Mouse (Mus musculus): Measurements from ENCODE around the gene Cntd1. TPM values are rescaled to one million over a fixed set of nuclear protein-coding genes. Genes with fewer than 3 reads are reported as not detected.
"Not testable (repeated sequence)": the region's sequence is repeated elsewhere in the genome, so short reads cannot be mapped to it uniquely, and the experiment has no call there.

Cntd1 gene
- polyA plus RNA-seq, 1 experiment from 2014 or later = 0.84 TPM

GRCm38 (mm10) chr11:101316501-101316917 is 37.7 kb downstream of the Cntd1 start:
- Histone ChIP-seq H3K9me3 (ENCODE audit: control insufficient read depth, low read length) (no peaks in the 10 kb centered on the region), H3K4me2 (ENCODE audit: low read depth, low read length) (peak overlapping the region; percentile 81), H3K27me3 (replicated peaks; ENCODE audit: control insufficient read depth, insufficient read depth, low read length) (no peaks in the 10 kb centered on the region), H3K27ac (ENCODE audit: low read length) (peak overlapping the region; percentile 77), H3K4me3 (ENCODE audit: low read length) (peak overlapping the region; percentile 88), H3K4me1 (ENCODE audit: control insufficient read depth, insufficient read depth, low read length) (peaks cover 3% of the 10 kb centered on the region; the same call in 1 of the 2 replicates), H3K9ac (ENCODE audit: low read depth, low read length) (peak overlapping the region; percentile 92), H3K36me3 (ENCODE audit: control insufficient read depth, insufficient read depth, low read length) (peaks cover 17% of the 10 kb centered on the region)
- ATAC-seq = peak; percentile 60
- under 1% methylated on average over 17 of the region's 17 CpGs for WGBS

DNA sequence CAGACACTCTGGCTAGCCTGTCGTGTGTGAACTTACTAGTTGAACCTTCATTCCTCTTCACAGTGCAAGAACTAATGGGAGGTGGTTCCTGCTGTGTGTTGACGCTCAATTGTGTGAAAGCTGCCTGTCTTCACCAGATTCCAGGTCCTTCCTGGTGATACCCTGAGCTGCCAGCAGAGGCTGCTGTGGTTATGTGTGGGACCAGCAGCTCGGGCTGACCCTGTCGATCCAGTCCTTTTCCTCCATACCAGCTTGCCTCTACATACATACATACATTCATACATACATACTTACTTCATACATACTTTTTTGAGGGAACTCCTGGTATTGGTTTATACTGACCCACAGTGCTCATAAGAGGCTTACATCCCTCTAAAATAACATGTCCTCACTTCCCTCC is 44.8 kb downstream of the Cntd1 start:
- peaks cover 23% of the 10 kb centered on the region for H3K36me3 ChIP-seq (ENCODE audit: control insufficient read depth, insufficient read depth, low read length)

GRCm38 (mm10) chr11:101324763-101325162 is 46.0 kb downstream of the Cntd1 start, which contains the start of gene Aoc2:
Gene Aoc2, plus strand, starts transcription at chr11:101325063.
- peaks cover 8% of the 10 kb centered on the region; the same call in 1 of the 2 replicates for H3K4me1 ChIP-seq (ENCODE audit: control insufficient read depth, insufficient read depth, low read length)
- no peak for ATAC-seq
- no peak within 1 kb of the TSS for H3K9ac ChIP-seq (ENCODE audit: low read depth, low read length)
- no peak within 1 kb of the TSS for H3K4me2 ChIP-seq (ENCODE audit: low read depth, low read length)
- H3K27me3 ChIP-seq (replicated peaks; ENCODE audit: control insufficient read depth, insufficient read depth, low read length) = no peaks in the 10 kb centered on the region
- WGBS = 81% methylated on average over 5 of the region's 5 CpGs
- H3K9me3 ChIP-seq (ENCODE audit: control insufficient read depth, low read length) = no peaks in the 10 kb centered on the region
- no peak within 1 kb of the TSS for H3K4me3 ChIP-seq (ENCODE audit: low read length)
- H3K27ac ChIP-seq (ENCODE audit: low read length) = no peak within 1 kb of the TSS
- peaks cover 19% of the 10 kb centered on the region for H3K36me3 ChIP-seq (ENCODE audit: control insufficient read depth, insufficient read depth, low read length)

More for the DNA sequence above, 44.8 kb downstream of the Cntd1 start:
- H3K4me1 ChIP-seq (ENCODE audit: control insufficient read depth, insufficient read depth, low read length) = peaks cover 3% of the 10 kb centered on the region; the same call in 1 of the 2 replicates
- no peak overlapping the region for H3K9ac ChIP-seq (ENCODE audit: low read depth, low read length)
- no peak overlapping the region for H3K4me2 ChIP-seq (ENCODE audit: low read depth, low read length)
- peak; percentile 72 for ATAC-seq
- H3K27me3 ChIP-seq (replicated peaks; ENCODE audit: control insufficient read depth, insufficient read depth, low read length) = no peaks in the 10 kb centered on the region
- H3K9me3 ChIP-seq (ENCODE audit: control insufficient read depth, low read length) = no peaks in the 10 kb centered on the region
- H3K27ac ChIP-seq (ENCODE audit: low read length) = no peak overlapping the region
- WGBS = 9% methylated on average over 4 of the region's 4 CpGs
- H3K4me3 ChIP-seq (ENCODE audit: low read length) = no peak overlapping the region

- 90% methylated on average over 11 of the region's 11 CpGs for WGBS
- H3K27me3 ChIP-seq (replicated peaks; ENCODE audit: control insufficient read depth, insufficient read depth, low read length); H3K4me2 ChIP-seq (ENCODE audit: low read depth, low read length); ATAC-seq; H3K4me1 ChIP-seq (ENCODE audit: control insufficient read depth, insufficient read depth, low read length); H3K9ac ChIP-seq (ENCODE audit: low read depth, low read length); H3K27ac ChIP-seq (ENCODE audit: low read length); H3K4me3 ChIP-seq (ENCODE audit: low read length); H3K9me3 ChIP-seq (ENCODE audit: control insufficient read depth, low read length): not testable (repeated sequence)
- peaks cover 14% of the 10 kb centered on the region for H3K36me3 ChIP-seq (ENCODE audit: control insufficient read depth, insufficient read depth, low read length)
Observed at GRCm38 (mm10) chr11:101325201-101325600, 46.4 kb downstream of the Cntd1 start.

- H3K4me1 ChIP-seq (ENCODE audit: control insufficient read depth, insufficient read depth, low read length) = peaks cover 8% of the 10 kb centered on the region; the same call in 1 of the 2 replicates
- no peak overlapping the region for H3K4me3 ChIP-seq (ENCODE audit: low read length)
- H3K9ac ChIP-seq (ENCODE audit: low read depth, low read length) = no peak overlapping the region
- no peak for ATAC-seq
- H3K9me3 ChIP-seq (ENCODE audit: control insufficient read depth, low read length) = no peaks in the 10 kb centered on the region
- peaks cover 7% of the 10 kb centered on the region for H3K36me3 ChIP-seq (ENCODE audit: control insufficient read depth, insufficient read depth, low read length)
- WGBS = 86% methylated on average over 11 of the region's 11 CpGs
- H3K4me2 ChIP-seq (ENCODE audit: low read depth, low read length) = no peak overlapping the region
- no peaks in the 10 kb centered on the region for H3K27me3 ChIP-seq (replicated peaks; ENCODE audit: control insufficient read depth, insufficient read depth, low read length)
- H3K27ac ChIP-seq (ENCODE audit: low read length) = no peak overlapping the region
Observed at GRCm38 (mm10) chr11:101326147-101326546, 47.3 kb downstream of the Cntd1 start.

- Histone ChIP-seq H3K36me3 (ENCODE audit: control insufficient read depth, insufficient read depth, low read length) (peaks cover 6% of the 10 kb centered on the region), H3K4me3 (ENCODE audit: low read length) (no peak overlapping the region), H3K9me3 (ENCODE audit: control insufficient read depth, low read length) (no peaks in the 10 kb centered on the region), H3K27ac (ENCODE audit: low read length) (no peak overlapping the region), H3K4me2 (ENCODE audit: low read depth, low read length) (no peak overlapping the region), H3K27me3 (replicated peaks; ENCODE audit: control insufficient read depth, insufficient read depth, low read length) (no peaks in the 10 kb centered on the region), H3K9ac (ENCODE audit: low read depth, low read length) (no peak overlapping the region), H3K4me1 (ENCODE audit: control insufficient read depth, insufficient read depth, low read length) (peaks cover 8% of the 10 kb centered on the region; the same call in 1 of the 2 replicates)
- WGBS = 34% methylated on average over 3 of the region's 3 CpGs
- ATAC-seq = no peak
Observed at GRCm38 (mm10) chr11:101327311-101327710, 48.5 kb downstream of the Cntd1 start.

DNA sequence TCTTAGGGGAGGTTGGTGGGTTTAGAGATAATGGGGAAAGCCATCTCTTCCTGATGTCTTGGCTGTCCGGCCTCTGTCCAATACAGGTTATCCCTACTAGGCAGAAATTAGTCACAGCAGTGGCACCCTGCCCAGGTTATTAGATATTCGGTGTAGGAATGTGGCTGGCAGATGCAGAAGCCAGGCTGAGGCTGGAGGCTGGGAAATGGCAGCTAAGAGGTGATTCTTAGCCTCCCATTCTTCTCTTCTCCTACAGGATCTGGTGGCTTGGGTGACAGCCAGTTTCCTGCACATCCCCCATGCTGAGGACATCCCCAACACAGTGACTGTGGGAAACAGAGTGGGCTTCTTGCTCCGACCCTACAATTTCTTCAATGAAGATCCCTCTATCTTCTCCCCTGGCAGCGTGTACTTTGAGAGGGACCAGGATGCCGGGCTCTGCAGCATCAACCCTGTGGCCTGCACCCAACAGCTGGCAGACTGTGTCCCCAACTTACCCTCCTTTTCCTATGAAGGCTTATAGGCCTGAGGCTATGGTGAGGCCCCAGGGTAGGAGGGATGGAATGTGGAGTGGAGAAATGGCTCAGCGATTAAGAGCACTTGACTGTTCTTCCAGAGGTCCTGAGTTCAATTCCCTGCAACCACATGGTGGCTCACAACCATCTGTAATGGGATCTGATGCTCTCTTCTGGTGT is 50.3 kb downstream of the Cntd1 start:
- Histone ChIP-seq H3K9ac (ENCODE audit: low read depth, low read length) (no peak overlapping the region), H3K4me2 (ENCODE audit: low read depth, low read length) (no peak overlapping the region), H3K9me3 (ENCODE audit: control insufficient read depth, low read length) (no peaks in the 10 kb centered on the region), H3K4me1 (ENCODE audit: control insufficient read depth, insufficient read depth, low read length) (peaks cover 8% of the 10 kb centered on the region; the same call in 1 of the 2 replicates), H3K27ac (ENCODE audit: low read length) (peak overlapping the region; percentile 23; the same call in 1 of the 2 replicates), H3K27me3 (replicated peaks; ENCODE audit: control insufficient read depth, insufficient read depth, low read length) (no peaks in the 10 kb centered on the region), H3K36me3 (ENCODE audit: control insufficient read depth, insufficient read depth, low read length) (peaks cover 4% of the 10 kb centered on the region), H3K4me3 (ENCODE audit: low read length) (no peak overlapping the region)
- ATAC-seq = no peak
- WGBS = 84% methylated on average over 6 of the region's 6 CpGs

DNA sequence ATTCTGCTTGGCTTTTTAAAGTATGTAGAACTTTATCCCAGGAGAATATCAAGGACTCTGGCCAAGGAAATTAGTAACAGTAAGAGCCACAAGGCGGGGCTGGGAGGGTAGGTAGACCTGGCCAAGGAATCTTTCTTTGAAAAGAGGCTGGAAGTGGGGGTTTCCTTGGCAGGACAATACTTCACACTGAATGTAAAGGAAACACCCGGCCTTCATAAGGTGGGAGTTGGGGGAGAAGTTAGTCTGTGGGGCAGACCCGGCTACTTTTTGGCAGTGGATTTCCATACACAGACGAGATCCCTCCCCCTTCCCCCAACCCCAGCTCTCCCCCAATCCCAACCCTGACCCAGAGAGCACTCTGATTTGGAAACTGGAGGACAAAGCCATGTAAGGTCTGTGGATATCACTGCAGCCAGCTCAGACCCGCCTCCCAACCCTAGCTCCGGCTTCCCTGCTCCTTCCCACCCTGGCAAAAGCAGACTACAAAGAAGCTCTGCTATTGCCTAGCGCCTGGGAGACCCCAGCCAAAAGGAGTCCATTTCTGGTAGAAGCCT is 51.6 kb downstream of the Cntd1 start, which contains the start of gene Aoc3:
TSS of gene Aoc3 (plus strand) at position 235 of the 554 bp plus-strand sequence.
- Histone ChIP-seq H3K4me1 (ENCODE audit: control insufficient read depth, insufficient read depth, low read length) (peaks cover 8% of the 10 kb centered on the region; the same call in 1 of the 2 replicates), H3K4me2 (ENCODE audit: low read depth, low read length) (peak within 1 kb of the TSS; percentile 24; the same call in 1 of the 2 replicates), H3K9ac (ENCODE audit: low read depth, low read length) (peak within 1 kb of the TSS; percentile 30; the same call in 1 of the 2 replicates), H3K36me3 (ENCODE audit: control insufficient read depth, insufficient read depth, low read length) (peaks cover 2% of the 10 kb centered on the region), H3K9me3 (ENCODE audit: control insufficient read depth, low read length) (no peaks in the 10 kb centered on the region), H3K27me3 (replicated peaks; ENCODE audit: control insufficient read depth, insufficient read depth, low read length) (no peaks in the 10 kb centered on the region), H3K27ac (ENCODE audit: low read length) (peak within 1 kb of the TSS; percentile 65), H3K4me3 (ENCODE audit: low read length) (peak within 1 kb of the TSS; percentile 20; the same call in 1 of the 2 replicates)
- peak; percentile 54 for ATAC-seq
- WGBS = 55% methylated on average over 7 of the region's 7 CpGs

DNA sequence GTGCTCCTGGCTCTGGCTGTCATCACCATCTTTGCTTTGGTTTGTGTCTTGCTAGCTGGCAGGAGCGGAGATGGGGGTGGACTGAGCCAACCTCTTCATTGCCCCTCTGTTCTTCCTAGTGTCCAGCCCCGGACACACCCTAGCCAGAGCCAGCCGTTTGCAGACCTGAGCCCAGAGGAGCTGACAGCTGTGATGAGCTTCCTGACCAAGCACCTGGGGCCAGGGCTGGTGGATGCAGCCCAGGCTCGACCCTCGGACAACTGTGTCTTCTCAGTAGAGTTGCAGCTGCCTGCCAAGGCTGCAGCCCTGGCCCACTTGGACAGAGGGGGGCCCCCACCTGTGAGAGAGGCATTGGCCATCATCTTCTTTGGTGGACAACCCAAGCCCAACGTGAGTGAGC is 52.1 kb downstream of the Cntd1 start:
- H3K4me2 ChIP-seq (ENCODE audit: low read depth, low read length) = peak overlapping the region; percentile 24; the same call in 1 of the 2 replicates
- not testable (repeated sequence) for ATAC-seq; H3K27me3 ChIP-seq (replicated peaks; ENCODE audit: control insufficient read depth, insufficient read depth, low read length); H3K36me3 ChIP-seq (ENCODE audit: control insufficient read depth, insufficient read depth, low read length); H3K4me1 ChIP-seq (ENCODE audit: control insufficient read depth, insufficient read depth, low read length); H3K9me3 ChIP-seq (ENCODE audit: control insufficient read depth, low read length); H3K9ac ChIP-seq (ENCODE audit: low read depth, low read length)
- peak overlapping the region; percentile 65 for H3K27ac ChIP-seq (ENCODE audit: low read length)
- 66% methylated on average over 6 of the region's 6 CpGs for WGBS
- H3K4me3 ChIP-seq (ENCODE audit: low read length) = peak overlapping the region; percentile 8; the same call in 1 of the 2 replicates

All from intestine, embryonic 16.5 days (tissue).